Mouse (Mus musculus): ENCODE measurements around the gene Rab40c. TPM values are rescaled to one million over a fixed set of nuclear protein-coding genes. Genes with fewer than 3 reads are reported as not detected.

Rab40c gene
- polyA plus RNA-seq, 1 experiment, result 51.3 TPM

GRCm38 (mm10) chr17:25900193-25900592 is 19.3 kb downstream of the Rab40c start:
- DNase-seq (ENCODE audit: low read depth), result no peak

- DNase-seq (ENCODE audit: low read depth), result no peak
Measured at GRCm38 (mm10) chr17:25895891-25896290, 23.6 kb downstream of the Rab40c start.

DNA sequence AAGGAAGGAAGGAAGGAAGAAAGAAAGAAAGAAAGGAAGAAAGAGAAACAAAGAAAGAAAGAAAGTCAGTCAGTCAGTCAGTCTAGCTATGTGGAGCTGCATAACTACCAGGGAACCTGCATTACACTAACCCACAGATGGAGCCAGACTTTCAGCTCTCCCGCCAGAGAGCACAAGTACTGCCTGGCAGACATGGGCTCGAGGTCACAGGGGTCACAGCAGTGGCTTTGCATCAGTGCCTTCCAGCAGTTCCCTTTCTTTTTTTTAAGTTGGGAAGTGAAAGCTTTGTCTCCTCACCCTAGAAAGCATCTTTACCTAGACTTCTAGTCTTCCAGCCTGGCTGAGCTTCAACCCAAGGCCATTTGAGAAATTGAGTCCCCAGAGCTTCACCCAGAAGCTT is 24.1 kb downstream of the Rab40c start:
- no peak for DNase-seq (ENCODE audit: low read depth)

GRCm38 (mm10) chr17:25893975-25894617 is 25.4 kb downstream of the Rab40c start:
- DNase-seq (ENCODE audit: low read depth), result no peak

- no peak for DNase-seq (ENCODE audit: low read depth)
Measured at GRCm38 (mm10) chr17:25888837-25889236, 30.7 kb downstream of the Rab40c start.

DNA sequence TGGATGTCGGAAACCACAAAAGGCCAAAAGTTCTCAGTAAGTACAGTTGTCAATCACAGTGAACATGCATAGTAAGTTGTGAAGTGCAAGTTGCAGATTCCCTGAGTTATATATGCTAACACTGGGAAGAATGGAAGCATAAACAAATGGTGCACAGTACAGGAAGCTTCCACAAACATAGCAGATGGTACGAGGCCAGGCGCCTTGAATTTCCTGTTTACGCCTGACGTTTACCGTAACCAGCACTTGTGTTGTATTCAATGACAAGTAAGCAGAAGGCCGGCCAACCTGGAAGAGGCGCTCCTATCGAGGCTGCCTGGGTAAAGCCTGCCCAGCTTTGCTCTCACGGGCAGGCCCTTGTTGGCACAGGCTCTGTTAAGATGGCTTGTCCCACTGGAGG is 32.1 kb downstream of the Rab40c start:
- no peak for DNase-seq (ENCODE audit: low read depth)

DNA sequence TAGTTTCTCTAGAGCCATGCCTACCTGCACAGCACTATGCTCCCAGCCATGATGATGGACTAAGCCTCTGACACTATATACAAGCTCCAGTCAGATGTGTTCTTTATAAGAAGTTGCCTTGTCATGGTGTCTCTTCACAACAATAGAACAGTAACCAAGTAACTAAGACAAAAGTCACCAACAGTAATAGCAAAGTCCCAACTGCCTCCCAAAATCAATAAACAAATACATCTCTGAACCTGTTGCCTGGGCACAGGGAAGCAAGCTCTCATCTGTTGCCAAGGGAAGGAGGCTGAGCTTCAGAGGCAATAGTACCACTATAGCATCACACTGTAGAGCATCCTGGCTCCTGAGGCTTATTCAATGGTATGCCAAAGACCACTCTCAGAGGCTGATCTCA is 32.7 kb downstream of the Rab40c start:
- no peak for DNase-seq (ENCODE audit: low read depth)

GRCm38 (mm10) chr17:25885636-25886035 is 33.9 kb downstream of the Rab40c start:
- DNase-seq (ENCODE audit: low read depth), result no peak

DNA sequence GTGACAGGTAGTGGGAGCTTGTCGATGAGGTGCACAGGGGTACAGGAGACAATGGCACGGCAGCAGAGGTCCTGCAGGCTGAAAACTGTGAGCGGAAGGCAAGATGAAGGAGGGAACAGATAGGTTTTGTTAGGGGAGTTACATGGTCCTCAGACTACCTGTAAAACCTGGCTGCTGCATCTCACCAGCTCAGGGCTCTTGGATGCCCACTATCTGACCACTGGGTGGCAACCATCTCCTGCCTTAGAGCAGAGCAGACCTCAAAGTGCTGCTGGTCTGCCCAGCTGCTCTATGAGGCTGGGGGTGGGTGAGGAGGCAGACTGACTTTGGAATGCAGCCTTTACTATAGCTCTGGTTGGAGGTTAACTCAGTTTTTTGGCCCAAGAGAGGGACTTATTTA is 35.7 kb downstream of the Rab40c start:
- DNase-seq (ENCODE audit: low read depth), result no peak

GRCm38 (mm10) chr17:25883268-25883667 is 36.3 kb downstream of the Rab40c start:
- no peak for DNase-seq (ENCODE audit: low read depth)

DNA sequence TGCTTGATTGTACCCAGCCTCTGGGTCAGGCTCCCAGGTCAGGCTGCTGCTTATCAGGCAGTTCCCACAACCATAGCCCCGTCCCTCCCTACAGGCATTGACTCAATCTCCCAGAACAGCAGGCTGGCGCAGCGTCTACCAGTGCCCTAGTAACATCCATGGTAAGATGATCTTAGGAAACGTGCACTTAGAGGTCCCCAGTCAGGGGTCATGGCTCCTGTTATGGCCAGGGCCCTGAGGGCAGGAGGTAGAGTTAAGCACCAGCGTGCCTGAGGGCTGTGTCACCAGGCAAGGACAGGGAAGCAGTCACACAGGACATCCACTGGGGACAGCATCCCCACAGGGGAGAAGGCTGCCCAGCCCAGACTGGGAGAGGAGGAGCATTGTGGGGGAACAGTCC is 37.2 kb downstream of the Rab40c start:
- DNase-seq (ENCODE audit: low read depth), result no peak

DNA sequence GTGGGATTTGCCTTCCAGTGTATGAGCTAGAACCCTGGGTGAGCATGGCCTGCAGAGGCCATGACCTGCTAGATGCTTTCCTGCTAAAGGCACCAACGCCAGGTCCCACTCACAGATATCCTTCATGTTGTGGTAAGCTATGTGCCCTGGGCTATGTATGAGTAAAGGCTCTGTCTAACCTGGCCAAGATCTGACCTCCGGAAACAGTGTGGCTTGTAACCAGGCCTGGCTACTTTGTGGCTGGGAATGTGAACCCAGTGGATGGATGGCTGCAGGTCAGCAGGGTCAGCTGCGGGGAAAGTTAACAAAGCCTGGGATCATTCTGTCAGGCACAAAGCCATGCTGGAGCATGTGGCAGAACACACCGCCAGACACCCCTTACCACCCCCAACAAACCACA is 37.8 kb downstream of the Rab40c start:
- DNase-seq (ENCODE audit: low read depth), result no peak

- DNase-seq (ENCODE audit: low read depth), result no peak
Measured at GRCm38 (mm10) chr17:25880913-25881641, 38.5 kb downstream of the Rab40c start.

GRCm38 (mm10) chr17:25880196-25880910 is 39.2 kb downstream of the Rab40c start, which contains the start of gene Wfikkn1:
Gene Wfikkn1 (minus strand): TSS chr17:25880858.
- peak; percentile 96 for DNase-seq (ENCODE audit: low read depth)

DNA sequence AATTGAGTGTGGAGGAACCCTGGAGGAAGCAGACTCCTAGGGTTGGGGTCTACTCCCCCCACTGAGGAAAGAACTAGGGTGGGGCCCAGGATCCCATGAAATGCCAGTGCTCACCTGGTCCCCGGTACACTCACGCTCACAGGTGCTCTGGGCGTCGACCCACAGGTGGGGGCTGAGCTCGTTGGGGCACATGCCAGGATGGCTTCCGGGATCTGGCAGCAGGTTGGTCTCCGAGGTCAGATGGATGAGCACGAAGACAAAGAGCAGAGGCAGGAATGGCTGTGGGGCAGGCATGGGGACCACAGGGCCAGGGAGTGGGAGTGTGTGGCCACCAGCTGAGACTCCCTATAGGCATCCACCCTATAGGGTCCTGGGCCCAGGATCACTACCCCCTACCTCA is 39.8 kb downstream of the Rab40c start:
- no peak for DNase-seq (ENCODE audit: low read depth)

- no peak for DNase-seq (ENCODE audit: low read depth)
Measured at GRCm38 (mm10) chr17:25879261-25879660, 40.3 kb downstream of the Rab40c start.

DNA sequence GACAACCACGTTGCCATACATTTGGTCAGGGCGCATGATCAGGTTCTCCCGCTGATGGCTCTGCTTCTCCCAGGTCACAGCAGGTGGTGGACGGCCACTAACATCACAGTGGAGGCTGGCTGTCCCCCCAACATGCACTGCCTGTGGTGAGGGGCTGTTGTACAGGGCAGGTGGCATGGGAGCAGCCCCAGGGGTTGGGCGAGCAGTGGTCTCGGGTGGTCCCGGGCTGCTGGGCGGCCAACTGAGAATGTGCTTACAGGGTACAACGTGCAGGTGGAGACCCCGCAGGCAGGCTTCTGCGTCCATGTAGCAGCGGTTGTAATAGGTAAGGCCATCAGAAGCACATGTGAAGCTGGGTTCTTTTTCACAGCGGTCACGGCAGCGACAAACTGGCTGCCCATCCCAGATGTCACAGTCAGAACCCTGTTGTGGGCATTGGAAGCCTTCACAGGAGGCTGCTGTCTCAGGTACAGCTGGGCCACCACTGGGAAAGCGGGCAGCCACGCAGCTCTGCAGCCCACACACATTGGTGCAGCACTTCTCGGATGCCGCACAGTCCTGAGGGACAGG is 40.8 kb downstream of the Rab40c start:
- no peak for DNase-seq (ENCODE audit: low read depth)

GRCm38 (mm10) chr17:25877741-25878610 is 41.6 kb downstream of the Rab40c start:
- DNase-seq (ENCODE audit: low read depth), result no peak

- DNase-seq (ENCODE audit: low read depth), result no peak
Measured at GRCm38 (mm10) chr17:25877025-25877424, 42.5 kb downstream of the Rab40c start.

GRCm38 (mm10) chr17:25876347-25876915 is 43.1 kb downstream of the Rab40c start:
- no peak for DNase-seq (ENCODE audit: low read depth)
